Mouse (Mus musculus) ES-Bruce4 (cell line): ENCODE results near the gene Zfp777. TPM values are rescaled to one million over a fixed set of nuclear protein-coding genes. Genes with fewer than 3 reads are reported as not detected.

Experiments
- H3K27ac ChIP-seq: 2 replicates; pipeline ENCODE4 v1.5.1; 2012; ENCODE audit warnings: low read length, inconsistent platforms; ENCODE audit not compliant: insufficient read depth
- H3K27me3 ChIP-seq: 2 replicates; pipeline ENCODE4 v1.6.1; 2012; ENCODE audit warnings: mild to moderate bottlenecking, low read length, inconsistent platforms; ENCODE audit not compliant: control insufficient read depth, poor library complexity, insufficient read depth, severe bottlenecking
- H3K36me3 ChIP-seq: 2 replicates; pipeline ENCODE4 v1.6.1; 2012; ENCODE audit warnings: inconsistent platforms, mild to moderate bottlenecking, low read length, moderate library complexity; ENCODE audit not compliant: control insufficient read depth, poor library complexity, insufficient read depth, severe bottlenecking
- H3K4me1 ChIP-seq: one replicate; pipeline ENCODE4 v1.8.1; 2011; ENCODE audit warnings: low read length; ENCODE audit not compliant: control insufficient read depth, insufficient read depth
- H3K4me3 ChIP-seq: 2 replicates; pipeline ENCODE4 v1.5.1; 2011; ENCODE audit warnings: low read depth, mild to moderate bottlenecking, low read length
- H3K9ac ChIP-seq: 2 replicates; pipeline ENCODE4 v1.6.1; 2012; ENCODE audit warnings: low read depth, mild to moderate bottlenecking, inconsistent platforms; ENCODE audit not compliant: poor library complexity, severe bottlenecking
- H3K9me3 ChIP-seq: replicated peaks from 2 replicates; pipeline ENCODE4 v1.6.1; 2012; ENCODE audit warnings: mild to moderate bottlenecking, low read length, inconsistent platforms; ENCODE audit not compliant: control insufficient read depth, poor library complexity, insufficient read depth, severe bottlenecking
- CTCF ChIP-seq: IDR thresholded peaks from one replicate; pipeline ENCODE4 v1.8.1; 2011; ENCODE audit warnings: low read depth, low read length
- EP300 ChIP-seq: IDR thresholded peaks from 2 replicates; pipeline ENCODE4 v1.6.1; 2011; ENCODE audit warnings: low read depth, low read length; ENCODE audit not compliant: insufficient read depth
- POLR2A ChIP-seq: IDR thresholded peaks from one replicate; pipeline ENCODE4 v1.8.1; 2011; ENCODE audit warnings: low read length; ENCODE audit not compliant: insufficient read depth
- polyA plus RNA-seq: library from polyadenylated mRNA; stranded (reverse); fragments of >200 nt; gene quantifications from 2 replicates; pipeline ENCODE4 v1.2.4, GENCODE M21; 2011; ENCODE audit warnings: low read depth; ENCODE audit not compliant: missing spikeins, insufficient read depth, insufficient read length

The Zfp777 gene
- polyA plus RNA-seq, 1 experiment: 22.6 TPM

DNA sequence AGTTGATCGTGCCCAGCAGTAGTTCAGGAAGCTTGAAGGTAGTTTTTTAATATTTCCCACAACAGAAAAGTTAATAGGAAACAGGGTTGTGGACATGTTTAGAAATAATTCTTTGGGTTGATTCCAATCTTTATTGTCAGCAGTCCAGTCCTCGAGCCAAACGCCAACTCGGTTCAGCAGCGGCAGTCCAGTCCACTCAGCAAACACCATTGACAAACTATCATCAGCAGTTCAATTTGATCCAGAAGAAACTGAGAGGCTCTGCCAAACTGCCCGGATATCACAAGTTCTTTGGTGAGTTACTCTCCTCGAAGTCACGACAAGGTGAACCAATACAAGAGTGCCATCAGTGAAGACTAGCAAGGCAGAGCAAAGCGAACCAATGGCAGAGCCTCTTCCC lies 53.0 kb downstream of the Zfp777 start:
- TF ChIP-seq EP300 (no peak), CTCF (no peak), POLR2A (no peak)

GRCm38 (mm10) chr6:47983936-47984335 lies 64.8 kb downstream of the Zfp777 start:
- no peak for TF ChIP-seq POLR2A
- TF ChIP-seq EP300: peak; percentile 64
- no peak for TF ChIP-seq CTCF
- H3K9ac ChIP-seq: no peak overlapping the region
- H3K9me3 ChIP-seq: no peaks in the 10 kb centered on the region
- H3K36me3 ChIP-seq: no peaks in the 10 kb centered on the region
- no peaks in the 10 kb centered on the region for H3K27me3 ChIP-seq
- H3K4me1 ChIP-seq: no peaks in the 10 kb centered on the region
- peak overlapping the region; percentile 52; the same call in 1 of the 2 replicates for H3K27ac ChIP-seq
- H3K4me3 ChIP-seq: no peak overlapping the region

More for the DNA sequence above, 53.0 kb downstream of the Zfp777 start:
- H3K9ac ChIP-seq: no peak overlapping the region
- no peaks in the 10 kb centered on the region for H3K9me3 ChIP-seq
- H3K4me1 ChIP-seq: no peaks in the 10 kb centered on the region
- no peak overlapping the region for H3K27ac ChIP-seq
- H3K27me3 ChIP-seq: no peaks in the 10 kb centered on the region
- H3K4me3 ChIP-seq: no peak overlapping the region
- no peaks in the 10 kb centered on the region for H3K36me3 ChIP-seq

- Histone ChIP-seq H3K27me3 (no peaks in the 10 kb centered on the region), H3K27ac (peak overlapping the region; percentile 68), H3K9me3 (no peaks in the 10 kb centered on the region), H3K4me1 (no peaks in the 10 kb centered on the region), H3K9ac (no peak overlapping the region), H3K36me3 (no peaks in the 10 kb centered on the region), H3K4me3 (no peak overlapping the region)
- TF ChIP-seq POLR2A: no peak
- TF ChIP-seq EP300: no peak
- no peak for TF ChIP-seq CTCF
Measured at GRCm38 (mm10) chr6:47978897-47979368, 69.8 kb downstream of the Zfp777 start.

DNA sequence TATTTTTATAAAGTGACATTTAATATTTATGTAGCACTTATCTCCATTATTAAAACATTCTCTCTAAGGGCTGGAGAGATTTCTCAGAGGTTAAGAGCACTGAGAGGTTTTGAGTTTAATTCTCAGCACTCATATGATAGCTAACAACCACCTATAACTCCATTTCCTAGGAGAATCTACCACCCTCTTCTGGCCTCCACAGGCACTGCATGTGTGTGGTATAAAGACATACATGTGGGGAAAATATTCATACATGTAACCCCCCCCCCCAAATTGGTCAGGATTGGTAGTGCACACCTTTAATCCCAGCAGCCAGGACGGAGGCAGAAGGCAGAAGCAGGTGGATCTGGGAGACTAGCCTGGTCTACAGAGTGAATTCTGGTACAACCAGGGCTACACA lies 74.1 kb downstream of the Zfp777 start:
- Histone ChIP-seq H3K4me1 (no peaks in the 10 kb centered on the region), H3K27me3 (no peaks in the 10 kb centered on the region), H3K36me3 (no peaks in the 10 kb centered on the region), H3K9me3 (no peaks in the 10 kb centered on the region), H3K4me3 (no peak overlapping the region), H3K27ac (no peak overlapping the region), H3K9ac (no peak overlapping the region)
- TF ChIP-seq EP300: no peak
- TF ChIP-seq POLR2A: no peak
- TF ChIP-seq CTCF: no peak

Other genes with a start within 250 kb of the Zfp777 start
- 186 and 208 TPM in 2 replicates for gene Pdia4, start 235.5 kb downstream of the Zfp777 start, polyA plus RNA-seq
- 0.67 and 0.79 TPM in 2 replicates for gene Zfp786, start 218.0 kb downstream of the Zfp777 start, polyA plus RNA-seq
- gene Zfp398, start 213.2 kb downstream of the Zfp777 start, polyA plus RNA-seq: 3.0 and 3.3 TPM in 2 replicates
- 2.7 and 3.3 TPM in 2 replicates for gene Zfp282, start 171.7 kb downstream of the Zfp777 start, polyA plus RNA-seq
- gene Zfp212, start 128.4 kb downstream of the Zfp777 start, polyA plus RNA-seq: 8.8 and 9.5 TPM in 2 replicates
- 4.5 and 4.7 TPM in 2 replicates for gene Zfp956, start 95.5 kb downstream of the Zfp777 start, polyA plus RNA-seq
- gene Zfp746, start 37.7 kb upstream of the Zfp777 start, polyA plus RNA-seq: 18.5 and 20.0 TPM in 2 replicates